19 mouse cellular contexts compared by ENCODE assay signal in the genomic region with DNA sequence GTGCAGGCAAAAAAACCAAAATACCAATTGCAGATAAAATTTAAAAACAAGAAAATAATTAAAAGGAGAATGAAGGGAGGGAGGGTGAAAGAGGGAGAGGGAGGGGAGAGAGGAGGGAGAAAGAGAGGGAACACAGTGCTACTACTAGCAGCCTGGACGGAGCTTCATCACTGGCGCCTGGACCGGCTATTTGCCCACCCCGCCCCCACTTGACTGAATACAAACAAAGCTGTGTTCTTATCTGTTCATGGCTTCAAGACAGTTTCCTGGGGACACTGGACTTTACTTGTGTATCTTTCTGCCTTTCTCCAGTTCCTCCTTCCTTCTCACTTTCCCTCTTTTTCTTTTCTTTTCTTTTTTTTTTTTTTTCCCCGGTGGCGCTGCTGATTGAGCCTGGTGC.
DNase-seq lines count a peak whose midpoint lies in the region; ATAC-seq and TF ChIP-seq lines count a peak whose summit lies in the region.
"Had no signal": no experiment of that assay in that cellular context is flagged by ENCODE, and none has a peak within 500 bp of the region (broad histone marks: within the 10 kb centered on the region; RNA-seq: fewer than 3 reads in every experiment).

No protein-coding gene starts in this region.

- TF ChIP-seq POLR2A in liver, adult 2 months (IDR thresholded peaks at IDR 0.05; ENCODE audit: extremely low read depth, insufficient read depth, low read length): no peak

- no peak for TF ChIP-seq CTCF in lung, embryonic 14.5 days (IDR thresholded peaks at IDR 0.05; ENCODE audit: low read depth)
- TF ChIP-seq CTCF in liver, adult 2 months (IDR thresholded peaks at IDR 0.05; ENCODE audit: low read depth, low read length): no peak
- no peak for TF ChIP-seq CTCF in stomach, postnatal 0 days (IDR thresholded peaks at IDR 0.05; ENCODE audit: low read depth)

- H3K4me1 ChIP-seq in lung, embryonic 14.5 days (ENCODE audit: insufficient read depth): peaks cover 7% of the 10 kb centered on the region; the same call in 1 of the 2 replicates
- peaks cover 14% of the 10 kb centered on the region for H3K4me1 ChIP-seq in liver, adult 2 months (ENCODE audit: control insufficient read depth, insufficient read depth, low read length)
- no peaks in the 10 kb centered on the region for H3K4me1 ChIP-seq in liver, embryonic 16.5 days (ENCODE audit: control insufficient read depth, low read depth, low read length)
- H3K4me1 ChIP-seq in stomach, postnatal 0 days (replicated peaks; ENCODE audit: control insufficient read depth, insufficient read depth): no peaks in the 10 kb centered on the region

- no peak overlapping the region for H3K27ac ChIP-seq in lung, embryonic 14.5 days (ENCODE audit: low read depth)
- peak overlapping the region; percentile 11; the same call in 1 of the 2 replicates for H3K27ac ChIP-seq in liver, adult 2 months (replicated peaks; ENCODE audit: insufficient read depth, low read depth, low read length)
- H3K27ac ChIP-seq in liver, embryonic 16.5 days (ENCODE audit: low read length): no peak overlapping the region
- no peak overlapping the region for H3K27ac ChIP-seq in stomach, postnatal 0 days (replicated peaks)
- H3K27ac ChIP-seq: embryonic facial prominence, embryonic 12.5 days; forebrain, embryonic 15.5 days; heart, adult 2 months had no signal

- no peaks in the 10 kb centered on the region for H3K27me3 ChIP-seq in lung, embryonic 14.5 days (ENCODE audit: insufficient read depth, low read length)
- no peaks in the 10 kb centered on the region for H3K27me3 ChIP-seq in liver, adult 2 months (ENCODE audit: control insufficient read depth, insufficient read depth, low read length)
- H3K27me3 ChIP-seq in liver, embryonic 16.5 days (ENCODE audit: control insufficient read depth, insufficient read depth, low read depth, low read length): no peaks in the 10 kb centered on the region
- H3K27me3 ChIP-seq in stomach, postnatal 0 days (ENCODE audit: control insufficient read depth, insufficient read depth, low read length): no peaks in the 10 kb centered on the region
- H3K27me3 ChIP-seq: CH12.LX; embryonic facial prominence, embryonic 12.5 days; forebrain, embryonic 15.5 days; Patski had no signal

- ATAC-seq in lung, embryonic 14.5 days (ENCODE audit: insufficient read depth): no peak
- ATAC-seq in liver, embryonic 16.5 days (ENCODE audit: low read depth): peak; percentile 54; the same call in 1 of the 2 replicates
- ATAC-seq in stomach, postnatal 0 days (ENCODE audit: low FRiP score, low TSS enrichment): no peak
- ATAC-seq: activated CD4-positive, CD25-positive, alpha-beta regulatory T cell, adult 4 months; forebrain, embryonic 15.5 days; Patski had no signal

- H3K36me3 ChIP-seq in lung, embryonic 14.5 days (ENCODE audit: insufficient read depth): no peaks in the 10 kb centered on the region
- peaks cover 26% of the 10 kb centered on the region; the same call in 1 of the 2 replicates for H3K36me3 ChIP-seq in liver, adult 2 months (ENCODE audit: control insufficient read depth, insufficient read depth, low read length)
- H3K36me3 ChIP-seq in liver, embryonic 16.5 days (ENCODE audit: control insufficient read depth, insufficient read depth): no peaks in the 10 kb centered on the region
- no peaks in the 10 kb centered on the region for H3K36me3 ChIP-seq in stomach, postnatal 0 days (ENCODE audit: control insufficient read depth, insufficient read depth, low read length)
- H3K36me3 ChIP-seq: embryonic facial prominence, embryonic 12.5 days; forebrain, embryonic 15.5 days had no signal

- TF ChIP-seq EP300 in stomach, postnatal 0 days (optimal IDR thresholded peaks at IDR 0.05): no peak

- peak; percentile 48 for DNase-seq in lung, embryonic 14.5 days
- no peak for DNase-seq in lung, postnatal 36 days
- peak; percentile 70 for DNase-seq in liver, adult 2 months (ENCODE audit: extremely low read depth, low read depth, low spot score)
- peak; percentile 50 for DNase-seq in stomach, postnatal 0 days (ENCODE audit: low spot score)
- no peak for DNase-seq in layer of hippocampus, adult 8-10 months (ENCODE audit: low spot score in 2 of 2)
- no peak for DNase-seq in kidney, adult 9 months
- DNase-seq: adrenal gland, postnatal 14 days; cerebellum, adult 11-12 months; cerebellum, adult 9-10 months; cerebellum, postnatal 25 days; gastrocnemius, postnatal 14 days; heart, adult 2 months had no signal

- peak overlapping the region; percentile 15; the same call in 1 of the 2 replicates for H3K4me2 ChIP-seq in lung, embryonic 14.5 days
- no peak overlapping the region for H3K4me2 ChIP-seq in liver, embryonic 16.5 days (ENCODE audit: low read depth, low read length)
- H3K4me2 ChIP-seq in stomach, postnatal 0 days (replicated peaks; ENCODE audit: low read depth): no peak overlapping the region
- H3K4me2 ChIP-seq: embryonic facial prominence, embryonic 12.5 days; forebrain, embryonic 15.5 days; heart, embryonic 11.5 days had no signal

- H3K4me3 ChIP-seq in lung, embryonic 14.5 days (ENCODE audit: low read depth, low read length): no peak overlapping the region
- H3K4me3 ChIP-seq in liver, adult 2 months (ENCODE audit: insufficient read depth, low read depth, low read length): no peak overlapping the region
- no peak overlapping the region for H3K4me3 ChIP-seq in liver, embryonic 16.5 days (ENCODE audit: low read depth, low read length)
- no peak overlapping the region for H3K4me3 ChIP-seq in stomach, postnatal 0 days (ENCODE audit: low read depth, low read length)
- H3K4me3 ChIP-seq: embryonic facial prominence, embryonic 12.5 days; forebrain, embryonic 15.5 days; heart, adult 2 months had no signal

- peaks cover 5% of the 10 kb centered on the region; the same call in 1 of the 2 replicates for H3K79me2 ChIP-seq in liver, adult 2 months (ENCODE audit: control insufficient read depth, insufficient read depth, low read length)

- H3K9me3 ChIP-seq in lung, embryonic 14.5 days (ENCODE audit: low read depth, low read length): no peaks in the 10 kb centered on the region
- no peaks in the 10 kb centered on the region for H3K9me3 ChIP-seq in liver, embryonic 16.5 days (replicated peaks; ENCODE audit: control insufficient read depth, low read length)
- H3K9me3 ChIP-seq in stomach, postnatal 0 days (ENCODE audit: control insufficient read depth, low read length): no peaks in the 10 kb centered on the region
- H3K9me3 ChIP-seq: embryonic facial prominence, embryonic 12.5 days; forebrain, embryonic 15.5 days had no signal

- no peak overlapping the region for H3K9ac ChIP-seq in lung, embryonic 14.5 days
- no peak overlapping the region for H3K9ac ChIP-seq in liver, adult 2 months (ENCODE audit: low read depth, low read length)
- H3K9ac ChIP-seq in liver, embryonic 16.5 days (ENCODE audit: low read depth, low read length): no peak overlapping the region
- H3K9ac ChIP-seq in stomach, postnatal 0 days (ENCODE audit: low read length): no peak overlapping the region
- H3K9ac ChIP-seq: embryonic facial prominence, embryonic 12.5 days; forebrain, embryonic 15.5 days had no signal

- WGBS in lung, embryonic 14.5 days: 18% methylated on average over 6 of the region's 6 CpGs
- whole genome bisulfite sequencing in liver, adult 2 months: 13% methylated on average over 6 of the region's 6 CpGs
- 34% methylated on average over 6 of the region's 6 CpGs for WGBS in liver, embryonic 16.5 days (ENCODE audit: insufficient replicate concordance)
- 36% methylated on average over 6 of the region's 6 CpGs for WGBS in stomach, postnatal 0 days

Comparison
In these comparisons a context has a peak if more than half of its experiments do, and no peak if none do; other contexts are left out.
1. DNase-seq: peak in lung, embryonic 14.5 days (single experiment), liver, adult 2 months (single experiment) and stomach, postnatal 0 days (single experiment); none in lung, postnatal 36 days (single experiment), layer of hippocampus, adult 8-10 months (0 of 2) and kidney, adult 9 months (single experiment).